Mouse (Mus musculus) thymus, adult 2 months (tissue): Measurements from ENCODE around the gene Plekhh3. TPM values are rescaled to one million over a fixed set of nuclear protein-coding genes. Genes with fewer than 3 reads are reported as not detected.

Source experiments
- DNase-seq: peaks from one replicate; pipeline ENCODE4 v3.0.0; 2021
- H3K27ac ChIP-seq: fragments of 200-500 bp; 2 replicates; pipeline ENCODE4 v1.5.1; 2012; ENCODE audit warnings: low read length, control low read depth; ENCODE audit not compliant: control insufficient read depth, insufficient read depth
- H3K27me3 ChIP-seq: fragments of 200-500 bp; 2 replicates; pipeline ENCODE4 v1.6.1; 2012; ENCODE audit warnings: mild to moderate bottlenecking, low read length, moderate library complexity, mixed read lengths; ENCODE audit not compliant: control insufficient read depth, insufficient read depth
- H3K36me3 ChIP-seq: fragments of 200-500 bp; 2 replicates; pipeline ENCODE4 v1.6.1; 2012; ENCODE audit warnings: mild to moderate bottlenecking, low read length, moderate library complexity; ENCODE audit not compliant: control insufficient read depth, insufficient read depth
- H3K4me1 ChIP-seq: fragments of 200-500 bp; replicated peaks from 2 replicates; pipeline ENCODE4 v1.6.1; 2012; ENCODE audit warnings: low read length; ENCODE audit not compliant: control insufficient read depth, insufficient read depth
- H3K4me3 ChIP-seq: fragments of 200-500 bp; 2 replicates; pipeline ENCODE4 v1.5.1; 2012; ENCODE audit warnings: mild to moderate bottlenecking, low read length, control low read depth, moderate library complexity; ENCODE audit not compliant: control insufficient read depth, insufficient read depth
- CTCF ChIP-seq: fragments of 200-500 bp; IDR thresholded peaks from 2 replicates; pipeline ENCODE4 v1.5.1; 2012; ENCODE audit warnings: mild to moderate bottlenecking, control low read depth, low read length, moderate library complexity, borderline replicate concordance; ENCODE audit not compliant: control insufficient read depth, poor library complexity, insufficient read depth; ENCODE audit errors: extremely low read depth
- POLR2A ChIP-seq: fragments of 200-500 bp; IDR thresholded peaks from 2 replicates; pipeline ENCODE4 v1.6.1; 2012; ENCODE audit warnings: mild to moderate bottlenecking, low read length, control low read depth, moderate library complexity; ENCODE audit not compliant: control insufficient read depth, poor library complexity, insufficient read depth; ENCODE audit errors: extremely low read depth
- WGBS: fragments of 180-500 bp; shearing (Covaris S2); methylation state at CpG from one replicate; pipeline ENCODE4 v1.1.7; 2018; 5-methylcytosine and 5-hydroxymethylcytosine counted together
- polyA plus RNA-seq: library from polyadenylated mRNA; depleted of rRNA; stranded (reverse); fragments of >200 nt; gene quantifications from 2 replicates; pipeline ENCODE4 v1.2.3, GENCODE M21; 2012

Gene Plekhh3
- polyA plus RNA-seq, 1 experiment, result 11.9 TPM

DNA sequence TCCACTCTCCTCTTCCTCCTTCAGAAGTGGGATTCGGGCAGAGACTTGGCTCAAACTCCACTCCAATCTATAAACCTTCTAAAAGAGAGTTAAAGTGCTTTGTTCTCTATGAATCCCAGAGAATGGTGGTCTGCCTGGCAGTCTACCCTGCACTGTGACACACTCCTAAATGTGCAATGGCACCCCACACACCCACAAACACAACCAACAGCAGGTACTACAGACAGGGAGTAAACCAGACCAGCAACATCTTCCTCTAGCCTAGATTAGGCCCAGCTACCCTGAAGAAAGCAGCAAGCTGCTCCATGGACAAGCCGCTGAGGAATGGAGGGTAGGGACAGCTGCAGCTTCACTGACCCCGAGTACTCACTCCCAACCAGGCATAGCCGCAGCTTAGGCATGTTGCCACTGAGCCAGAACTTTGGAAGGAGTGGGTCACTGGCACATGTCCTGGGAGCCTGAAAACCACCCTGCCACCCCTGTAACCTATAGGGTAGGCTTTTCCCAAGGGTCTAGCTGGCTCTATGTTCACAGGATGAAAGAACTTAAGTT lies 20.8 kb upstream of the Plekhh3 start:
- Histone ChIP-seq H3K36me3 (no peaks in the 10 kb centered on the region; the same call in 1 of the 2 replicates), H3K27ac (no peak overlapping the region), H3K4me3 (no peak overlapping the region), H3K4me1 (peaks cover 29% of the 10 kb centered on the region), H3K27me3 (no peaks in the 10 kb centered on the region)
- no peak for TF ChIP-seq POLR2A
- DNase-seq, result no peak
- 97% methylated on average over 4 of the region's 4 CpGs for WGBS

DNA sequence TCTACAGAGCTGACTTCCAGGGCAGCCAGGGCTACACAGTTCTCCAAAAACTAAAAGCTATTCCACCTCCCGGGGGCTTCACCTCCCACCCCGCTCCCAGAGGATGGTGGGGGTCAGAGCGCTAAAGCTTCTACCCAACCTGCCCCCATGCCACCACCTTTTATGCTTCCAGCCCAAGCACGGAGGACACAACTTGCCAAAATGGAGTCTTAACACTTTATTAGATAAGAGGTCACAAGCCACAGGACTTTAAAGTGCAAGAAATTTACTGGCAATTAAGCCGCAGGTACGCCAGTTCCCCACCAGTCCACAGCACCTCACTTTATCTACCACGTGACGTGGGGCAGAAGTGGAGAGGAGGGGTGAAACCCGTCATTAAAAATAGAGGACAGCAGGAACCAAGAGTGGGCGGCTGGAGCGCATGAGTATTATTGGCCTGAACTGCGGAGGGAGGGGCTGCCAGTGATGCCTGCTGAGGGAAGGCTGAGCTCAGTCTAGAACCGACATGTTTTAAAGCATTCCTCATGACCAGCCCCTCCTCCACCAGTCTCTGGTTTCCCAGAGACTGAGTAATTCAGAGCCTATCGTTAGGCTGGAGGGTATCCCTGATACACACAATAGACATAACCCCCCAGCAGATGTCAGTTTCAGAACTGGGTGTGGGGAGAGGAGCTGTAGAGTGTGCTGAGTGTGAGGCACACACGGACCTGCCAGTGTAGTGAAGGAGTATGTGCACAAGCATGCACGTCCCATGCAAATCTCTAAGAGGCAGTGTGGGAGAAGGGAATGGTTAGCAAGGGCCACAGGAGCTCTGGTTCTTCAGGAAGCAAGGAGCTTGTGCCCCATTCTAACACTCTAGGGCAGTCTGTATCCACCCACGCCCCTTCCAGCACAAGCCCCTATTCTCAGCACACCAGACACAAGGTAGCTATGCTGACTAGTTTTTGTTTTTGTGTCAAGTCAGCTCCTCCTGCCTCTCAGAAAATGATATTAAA lies 20.1 kb upstream of the Plekhh3 start:
- no peaks in the 10 kb centered on the region; the same call in 1 of the 2 replicates for H3K36me3 ChIP-seq
- no peak overlapping the region for H3K4me3 ChIP-seq
- H3K4me1 ChIP-seq, result peaks cover 28% of the 10 kb centered on the region
- WGBS, result 94% methylated on average over 17 of the region's 17 CpGs
- no peak overlapping the region for H3K27ac ChIP-seq
- DNase-seq, result no peak
- TF ChIP-seq POLR2A (no peak), CTCF (no peak)
- no peaks in the 10 kb centered on the region for H3K27me3 ChIP-seq

DNA sequence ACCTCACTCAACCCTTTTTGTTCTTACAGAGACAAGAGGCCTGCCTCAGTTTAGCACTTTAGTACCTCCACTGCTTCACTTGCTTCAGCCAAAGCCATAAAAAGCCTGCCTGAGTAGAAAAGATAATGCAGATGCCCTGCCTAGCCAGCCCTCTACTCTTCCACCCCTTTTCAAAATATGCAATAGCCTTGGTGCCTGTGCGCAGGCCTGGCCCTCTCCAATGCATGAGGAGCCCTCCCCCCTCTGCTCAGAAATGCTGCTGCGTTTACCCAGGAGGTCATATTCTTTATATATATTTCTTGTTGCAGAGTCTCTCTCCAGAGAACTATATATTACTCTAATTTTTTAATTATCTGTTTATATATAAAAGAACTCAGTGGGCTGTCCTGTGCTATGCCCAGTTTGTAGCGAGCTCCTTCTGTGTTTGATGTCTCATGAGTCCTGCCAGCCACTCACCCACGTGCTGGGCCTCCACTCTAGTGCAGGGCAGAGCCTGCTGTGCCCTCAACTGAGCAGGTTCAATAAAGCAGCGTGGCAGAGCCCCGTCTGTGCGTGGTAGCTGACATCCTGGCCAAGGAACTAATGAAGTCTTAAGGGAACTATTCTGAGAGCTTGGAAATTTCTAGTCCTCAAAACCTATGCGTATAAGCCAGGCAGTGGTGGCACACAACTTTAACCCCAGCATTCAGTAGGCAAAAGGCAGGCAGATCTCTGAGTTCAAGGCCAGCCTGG lies 19.2 kb upstream of the Plekhh3 start:
- Histone ChIP-seq H3K27me3 (no peaks in the 10 kb centered on the region), H3K4me3 (no peak overlapping the region), H3K27ac (no peak overlapping the region), H3K4me1 (peaks cover 20% of the 10 kb centered on the region), H3K36me3 (no peaks in the 10 kb centered on the region; the same call in 1 of the 2 replicates)
- WGBS, result 83% methylated on average over 8 of the region's 8 CpGs
- no peak for DNase-seq
- no peak for TF ChIP-seq CTCF
- TF ChIP-seq POLR2A, result no peak

DNA sequence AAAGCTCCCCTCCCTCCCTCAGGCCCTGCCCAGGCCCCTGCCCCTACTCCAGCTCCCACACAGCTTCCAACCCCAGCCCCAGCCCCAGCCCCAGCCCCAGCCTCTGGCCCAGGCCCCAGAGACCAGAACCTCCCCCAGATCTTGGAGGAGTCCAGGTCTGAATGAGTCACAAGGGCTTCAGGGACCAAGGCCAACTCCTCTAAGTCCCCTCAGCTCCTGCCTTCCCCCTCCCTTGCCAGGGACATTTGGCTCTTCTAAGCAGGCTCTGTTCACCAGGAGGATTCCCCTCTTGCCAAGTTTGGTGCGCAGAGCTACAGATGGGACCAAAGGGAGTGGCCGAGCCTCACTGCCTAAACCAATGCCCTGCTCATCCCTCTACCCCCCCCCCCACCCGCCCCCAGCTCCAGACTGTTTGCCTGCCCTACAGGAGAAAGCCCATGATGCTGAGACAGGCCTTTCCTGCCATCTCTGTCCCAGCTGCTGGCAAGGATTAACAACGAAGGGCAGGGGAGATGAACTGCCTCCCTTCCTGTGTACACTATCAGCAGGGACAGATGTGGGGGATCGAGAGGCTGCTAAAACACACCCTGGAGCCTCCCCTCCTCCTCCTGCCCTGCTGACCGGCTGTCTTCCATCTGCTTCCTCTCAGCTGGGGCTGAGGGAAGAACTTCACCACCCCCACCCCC lies 18.5 kb upstream of the Plekhh3 start:
- Histone ChIP-seq H3K4me1 (peaks cover 16% of the 10 kb centered on the region), H3K27me3 (no peaks in the 10 kb centered on the region), H3K4me3 (no peak overlapping the region), H3K36me3 (no peaks in the 10 kb centered on the region; the same call in 1 of the 2 replicates), H3K27ac (no peak overlapping the region)
- TF ChIP-seq CTCF, result no peak
- TF ChIP-seq POLR2A, result no peak
- WGBS, result 52% methylated on average over 6 of the region's 6 CpGs
- DNase-seq, result no peak

- peaks cover 11% of the 10 kb centered on the region; the same call in 1 of the 2 replicates for H3K4me1 ChIP-seq
- no peaks in the 10 kb centered on the region; the same call in 1 of the 2 replicates for H3K36me3 ChIP-seq
- H3K27ac ChIP-seq, result no peak overlapping the region
- no peak for TF ChIP-seq CTCF
- TF ChIP-seq POLR2A, result no peak
- H3K4me3 ChIP-seq, result no peak overlapping the region
- H3K27me3 ChIP-seq, result no peaks in the 10 kb centered on the region
- WGBS, result 96% methylated on average over 11 of the region's 11 CpGs
- DNase-seq, result no peak
Observed at GRCm38 (mm10) chr11:101188166-101188805, 17.1 kb upstream of the Plekhh3 start.
